Mouse (Mus musculus) stomach, postnatal 0 days (tissue): ENCODE measurements around the gene Rnf212b.

Experiments used
- CTCF ChIP-seq: IDR thresholded peaks from 2 replicates; pipeline ENCODE4 v1.5.1; 2016; ENCODE audit warnings: antibody characterized with exemption, low read depth, mild to moderate bottlenecking, moderate library complexity
- EP300 ChIP-seq: optimal IDR thresholded peaks from 2 replicates; pipeline ENCODE3; 2016; ENCODE audit warnings: antibody characterized with exemption

- TF ChIP-seq CTCF, result no peak
- TF ChIP-seq EP300, result no peak
Measured at GRCm38 (mm10) chr14:54782971-54783370, 31.0 kb upstream of the Rnf212b start.
